Mouse (Mus musculus) MN1 (cell line): ENCODE measurements at regions not wholly inside any gene's neighbourhood (a gene's known extent, or its start where the extent isn't known, plus 50 kb on each side); places are given as distances from the start of the nearest gene placed in this dataset.

Experiments
- DNase-seq: peaks from one replicate; pipeline ENCODE4 v3.0.0-alpha.2; 2016; ENCODE audit warnings: low spot score

DNA sequence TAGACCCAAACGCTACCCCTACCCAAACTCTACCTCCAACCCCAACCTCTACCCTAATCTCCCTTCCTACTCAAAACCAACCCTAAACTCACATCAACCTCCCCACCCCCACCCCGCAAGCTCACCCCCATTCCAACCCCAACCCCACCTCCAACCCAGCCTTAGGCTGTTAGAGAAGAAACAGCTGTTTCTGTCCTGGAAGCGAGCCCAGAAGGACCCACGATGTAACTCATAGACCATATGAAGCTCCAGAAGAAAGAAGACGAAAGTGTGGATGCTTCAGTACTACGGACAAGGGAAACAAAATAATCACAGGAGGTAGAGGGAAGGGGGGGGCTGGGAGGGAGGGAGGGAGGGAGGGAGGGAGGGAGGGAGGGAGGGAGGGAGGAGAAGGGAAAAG, 58.4 kb downstream of the Sox11 start:
- DNase-seq: no peak

- no peak for DNase-seq
These were observed 80.4 kb downstream of the Sox11 start for GRCm38 (mm10) chr12:27261965-27262364.

- no peak for DNase-seq
These were observed 88.2 kb downstream of the Sox11 start for GRCm38 (mm10) chr12:27254125-27254524.

DNA sequence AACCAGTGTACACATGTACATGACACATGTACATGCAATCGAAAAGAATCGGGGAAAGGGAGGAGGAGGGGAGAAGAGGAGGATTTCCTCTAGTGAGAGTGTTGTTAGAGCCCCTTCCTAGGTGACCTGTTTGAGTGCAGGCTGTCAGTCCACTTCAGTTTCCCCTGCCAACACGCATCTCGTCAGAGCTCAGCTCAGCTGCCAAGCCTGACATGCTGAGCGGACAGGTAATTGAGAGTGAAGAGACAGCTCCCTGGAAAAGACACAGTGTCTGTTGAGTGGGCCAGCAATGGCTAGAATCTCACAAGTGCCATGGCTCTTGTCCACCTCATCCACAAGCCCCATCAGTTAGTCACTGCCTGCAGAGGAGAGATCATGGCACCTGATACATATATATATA, 90.9 kb downstream of the Sox11 start:
- no peak for DNase-seq

GRCm38 (mm10) chr12:27248545-27248855, 93.9 kb downstream of the Sox11 start:
- DNase-seq: peak; percentile 22

DNA sequence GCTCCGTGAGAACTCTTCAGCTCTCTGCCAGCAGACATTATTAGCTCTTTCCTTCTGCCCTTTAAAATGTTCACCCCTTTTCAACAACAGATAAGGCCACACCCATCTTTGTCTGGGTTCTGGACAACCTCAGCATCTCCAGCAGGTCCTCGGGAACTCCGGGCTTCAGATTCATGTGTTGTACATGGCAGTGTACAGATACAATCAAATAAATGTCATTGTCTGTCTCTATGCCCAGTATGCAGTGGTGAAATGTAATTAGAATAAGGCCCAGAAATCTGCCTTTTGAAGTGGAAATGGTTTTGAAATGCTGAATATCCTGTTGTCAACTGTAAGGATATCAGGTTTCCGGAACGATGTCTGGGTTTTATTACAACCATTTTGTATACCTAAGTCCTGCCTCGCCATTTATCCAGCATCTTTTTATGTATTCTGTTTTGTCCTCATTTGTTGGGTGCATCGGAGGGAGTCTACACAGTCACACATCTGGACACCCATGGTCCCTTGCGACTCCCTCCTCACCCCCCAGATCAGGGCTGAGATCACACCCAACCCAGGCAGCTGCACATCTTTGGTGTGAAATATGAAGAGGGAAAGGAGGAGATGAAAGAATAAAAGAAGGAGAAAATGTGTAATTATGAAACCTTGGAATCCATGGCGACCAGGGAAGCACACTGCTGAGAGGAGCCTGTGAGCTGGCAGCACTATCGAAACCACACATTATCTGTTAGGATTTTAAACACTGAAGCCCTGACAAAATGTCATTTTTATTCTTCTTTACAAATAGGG, 94.4 kb downstream of the Sox11 start:
- DNase-seq: peak; percentile 54

DNA sequence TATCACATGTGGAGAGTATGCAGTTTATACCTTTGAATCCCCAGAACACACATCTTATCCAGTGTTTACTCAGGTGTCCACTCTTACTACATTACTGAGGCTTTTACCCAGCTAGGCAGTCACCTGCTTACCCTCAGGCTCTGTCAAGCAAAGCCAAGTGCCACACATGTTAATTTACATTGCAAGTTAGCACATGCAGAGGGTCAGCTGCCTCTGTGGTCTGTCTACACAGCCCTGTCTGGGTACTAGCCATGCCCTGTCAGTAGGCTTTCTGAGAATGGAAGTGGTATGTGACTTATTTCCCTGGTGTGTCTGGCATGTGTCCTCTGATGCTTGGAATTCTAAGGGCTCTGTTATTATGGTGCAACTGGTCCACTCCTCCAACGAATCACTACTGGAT, 106.6 kb downstream of the Sox11 start:
- DNase-seq: no peak

GRCm38 (mm10) chr12:27221541-27221940, 120.8 kb downstream of the Sox11 start:
- DNase-seq: no peak

- DNase-seq: no peak
These were observed 141.2 kb downstream of the Sox11 start for GRCm38 (mm10) chr12:27201191-27201590.

GRCm38 (mm10) chr12:27194001-27194400, 148.4 kb downstream of the Sox11 start:
- DNase-seq: no peak

- no peak for DNase-seq
These were observed 150.5 kb downstream of the Sox11 start for GRCm38 (mm10) chr12:27191916-27192315.

- no peak for DNase-seq
These were observed 154.9 kb downstream of the Sox11 start for GRCm38 (mm10) chr12:27187480-27187879.

GRCm38 (mm10) chr12:27182397-27183375, 159.7 kb downstream of the Sox11 start:
- DNase-seq: peak; percentile 63

- no peak for DNase-seq
These were observed 168.8 kb downstream of the Sox11 start for GRCm38 (mm10) chr12:27173561-27173960.

DNA sequence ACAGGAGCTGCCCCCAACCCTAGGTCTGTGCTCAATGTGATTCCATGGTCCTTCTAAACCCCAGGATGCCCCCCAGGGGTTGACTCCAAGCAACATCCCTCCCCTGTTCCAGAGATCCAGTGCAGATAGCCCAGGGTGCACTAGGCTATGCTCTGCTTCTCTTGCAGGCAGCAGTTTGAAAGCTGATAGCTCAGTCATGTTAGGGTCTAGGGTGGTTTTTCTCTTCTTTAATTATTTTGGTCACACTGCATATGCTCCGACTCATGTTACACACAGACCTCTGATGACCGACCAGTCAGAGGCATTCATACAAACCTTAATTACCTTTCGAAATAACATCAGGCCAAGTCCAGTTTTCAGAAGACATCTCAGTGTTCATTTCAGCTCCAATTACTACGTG, 169.2 kb downstream of the Sox11 start:
- DNase-seq: no peak

DNA sequence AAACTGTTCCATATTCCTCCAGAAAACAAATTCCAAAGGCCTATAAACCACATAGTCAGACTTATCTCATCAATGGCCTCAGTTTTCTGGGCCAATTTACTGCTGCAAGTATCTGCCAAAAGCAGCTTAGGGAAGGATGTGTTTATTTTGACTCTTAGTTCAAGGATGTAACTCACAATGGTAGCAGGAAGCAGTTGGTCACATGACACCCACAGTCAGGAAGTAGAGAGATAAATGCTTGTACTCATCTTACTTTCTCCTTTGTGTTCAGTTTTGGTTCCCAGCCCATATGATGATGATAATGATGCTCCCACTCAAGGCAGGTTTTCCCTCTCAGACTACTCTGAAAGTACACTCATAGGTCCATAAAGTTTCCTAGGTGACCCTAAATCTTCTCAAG, 170.8 kb downstream of the Sox11 start:
- no peak for DNase-seq

DNA sequence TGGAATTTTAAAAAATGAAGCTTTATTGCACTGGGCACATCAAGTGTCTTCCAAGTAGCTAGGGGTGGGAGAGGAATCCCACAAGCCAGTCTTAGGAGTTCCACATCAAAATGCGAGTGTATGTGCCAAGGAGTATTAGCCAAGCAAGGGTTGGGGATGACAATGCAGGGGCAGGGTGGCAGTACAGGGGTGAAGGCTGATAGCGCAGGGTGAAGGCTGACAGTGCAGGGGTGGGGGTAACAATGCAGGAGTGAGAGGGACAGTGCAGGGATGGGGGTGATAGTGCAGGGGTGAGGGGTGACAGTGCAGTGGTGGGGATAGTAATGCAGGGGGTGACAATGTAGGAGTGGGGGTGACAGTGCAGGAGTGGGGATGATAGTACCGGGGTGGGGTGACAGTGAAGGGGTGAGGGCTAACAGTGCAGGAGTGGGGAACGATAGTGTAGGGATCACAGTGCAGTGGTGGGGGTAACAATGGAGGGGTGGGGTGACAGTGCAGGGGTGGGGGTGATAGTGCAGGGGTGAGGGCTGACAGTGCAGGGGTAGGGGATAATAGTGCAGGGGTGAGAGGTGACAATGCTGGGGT, 177.4 kb downstream of the Sox11 start:
- no peak for DNase-seq

DNA sequence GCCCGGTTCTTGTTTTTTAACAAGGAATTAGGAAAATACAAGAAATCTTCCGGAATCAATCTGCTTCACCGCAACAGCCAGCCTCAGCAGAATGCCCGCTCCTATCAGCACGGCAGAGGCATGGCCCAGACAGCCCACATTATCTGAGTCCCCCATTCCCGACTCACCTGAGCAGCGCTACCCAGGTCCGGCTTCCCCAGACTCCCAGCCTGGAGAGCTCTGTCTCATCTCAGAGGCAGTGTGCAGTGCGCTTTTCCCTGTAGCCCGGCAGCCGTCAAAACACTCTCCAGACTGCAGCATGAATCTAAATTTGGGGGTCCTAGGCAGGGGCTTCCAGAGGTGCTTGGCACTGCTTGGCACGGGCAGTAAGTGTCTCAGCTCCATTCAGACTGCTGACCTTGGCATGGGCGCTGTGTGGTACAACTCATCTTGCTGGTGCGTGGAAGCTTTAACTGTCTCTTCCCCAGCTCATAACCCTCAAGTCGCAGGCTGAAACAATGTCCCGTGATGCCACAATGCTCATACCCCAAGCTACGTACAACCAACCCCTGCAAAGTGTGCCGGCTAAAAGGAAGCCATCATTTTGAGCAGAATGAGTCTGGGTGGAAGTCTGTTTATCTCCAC, 182.2 kb downstream of the Sox11 start:
- no peak for DNase-seq

- DNase-seq: no peak
These were observed 182.8 kb downstream of the Sox11 start for GRCm38 (mm10) chr12:27159416-27160062.

DNA sequence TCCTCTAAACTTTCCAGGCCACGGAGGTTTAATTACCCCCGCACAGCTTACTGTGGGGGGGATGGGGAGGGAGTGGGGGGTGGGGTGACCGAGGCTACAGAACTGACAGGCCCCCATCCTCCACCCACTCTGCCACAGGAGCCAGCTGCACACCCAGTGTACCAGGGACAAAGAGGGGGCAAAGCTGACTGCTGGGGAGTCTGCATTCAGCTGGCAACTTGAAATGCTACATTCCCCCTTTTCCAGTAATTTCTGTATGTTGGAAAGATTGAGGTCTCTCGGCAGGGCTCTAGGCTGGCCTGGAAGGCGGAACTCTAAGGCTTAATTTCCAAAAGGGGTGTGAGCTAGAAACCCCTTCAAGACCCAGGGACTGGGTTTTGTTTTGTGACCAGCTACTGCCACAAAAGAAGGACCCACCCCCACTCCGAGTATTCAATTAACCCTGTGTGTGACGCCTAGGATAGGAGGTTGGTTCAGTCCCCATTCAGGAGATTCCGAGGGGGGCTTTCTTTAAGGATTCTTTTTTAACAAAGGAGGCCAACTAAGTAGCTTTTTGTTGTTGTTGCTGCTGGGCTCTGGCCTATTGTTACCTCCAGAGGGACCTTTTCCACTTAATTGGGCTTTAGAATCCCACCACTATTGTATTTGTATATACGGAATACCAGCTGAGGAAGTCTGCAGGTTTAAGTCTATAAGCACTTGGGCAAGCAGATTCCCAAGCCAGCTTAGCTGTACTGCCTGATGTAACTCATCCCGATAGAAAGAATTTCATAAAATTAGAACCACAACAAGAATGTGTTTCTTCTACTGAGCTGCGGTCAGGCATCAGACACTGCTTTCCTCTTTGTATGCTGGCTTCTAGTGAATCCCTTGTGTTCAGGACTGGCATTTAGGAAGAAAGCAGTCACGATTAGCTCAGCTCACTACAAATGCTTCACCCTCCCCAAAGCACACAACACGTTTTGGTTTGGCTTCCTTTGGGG, 191.2 kb downstream of the Sox11 start:
- DNase-seq: no peak

GRCm38 (mm10) chr12:27143310-27143709, 199.1 kb downstream of the Sox11 start:
- DNase-seq: no peak
